Mouse (Mus musculus) lung, postnatal 0 days (tissue): ENCODE measurements around the gene Oas1d. TPM values are rescaled to one million over a fixed set of nuclear protein-coding genes. Genes with fewer than 3 reads are reported as not detected.
"Not testable (repeated sequence)": the region's sequence is repeated elsewhere in the genome, so short reads cannot be mapped to it uniquely, and the experiment has no call there.

Experiments used
- ATAC-seq: fragments of 200-750 bp; cut with Nextera tagmentation; 2 replicates; pipeline ENCODE4 v1.8.0; 2017; ENCODE audit warnings: moderate library complexity
- DNase-seq: peaks from one replicate; pipeline ENCODE4 v3.0.0-alpha.2; 2016; ENCODE audit warnings: low spot score
- H3K27ac ChIP-seq: fragments of 300-500 bp; sonication (generic); 2 replicates; pipeline ENCODE4 v1.5.1; 2014; ENCODE audit warnings: antibody characterized with exemption, mild to moderate bottlenecking, low read length, mixed read lengths
- H3K27me3 ChIP-seq: fragments of 300-500 bp; sonication (generic); replicated peaks from 2 replicates; pipeline ENCODE4 v1.6.1; 2014; ENCODE audit warnings: low read length, mixed read lengths; ENCODE audit not compliant: insufficient read depth
- H3K36me3 ChIP-seq: fragments of 300-500 bp; sonication (generic); 2 replicates; pipeline ENCODE4 v1.6.1; 2014; ENCODE audit warnings: low read length, mixed read lengths; ENCODE audit not compliant: insufficient read depth
- H3K4me1 ChIP-seq: fragments of 300-500 bp; sonication (generic); 2 replicates; pipeline ENCODE4 v1.6.1; 2014; ENCODE audit warnings: antibody characterized with exemption, low read depth, low read length, mixed read lengths; ENCODE audit not compliant: insufficient read depth
- H3K4me2 ChIP-seq: fragments of 300-500 bp; sonication (generic); replicated peaks from 2 replicates; pipeline ENCODE4 v1.6.1; 2014; ENCODE audit warnings: low read depth, mild to moderate bottlenecking, low read length, moderate library complexity, mixed read lengths
- H3K4me3 ChIP-seq: fragments of 300-500 bp; sonication (generic); 2 replicates; pipeline ENCODE4 v1.5.1; 2014; ENCODE audit warnings: low read depth, low read length
- H3K9ac ChIP-seq: fragments of 300-500 bp; sonication (generic); replicated peaks from 2 replicates; pipeline ENCODE4 v1.6.1; 2014; ENCODE audit warnings: low read depth, mild to moderate bottlenecking
- H3K9me3 ChIP-seq: fragments of 300-500 bp; sonication (generic); 2 replicates; pipeline ENCODE4 v1.6.1; 2016; ENCODE audit warnings: low read length, mixed read lengths
- CTCF ChIP-seq: IDR thresholded peaks from 2 replicates; pipeline ENCODE4 v1.5.1; 2016; ENCODE audit warnings: antibody characterized with exemption, mild to moderate bottlenecking
- EP300 ChIP-seq: IDR thresholded peaks from 2 replicates; pipeline ENCODE4 v1.6.1; 2016; ENCODE audit warnings: antibody characterized with exemption, mild to moderate bottlenecking, control low read depth
- WGBS: fragments of 180-500 bp; shearing (Covaris S2); extraction: QIAGEN DNeasy Blood & Tissue Kit; methylation state at CpG from one replicate; pipeline ENCODE4 v1.1.7; 2014; 5-methylcytosine and 5-hydroxymethylcytosine counted together
- polyA plus RNA-seq: library from polyadenylated mRNA; unstranded; fragments of >200 nt; fragmentation: Nextera tagmentation; extraction: Ambion mirVana; gene quantifications from 2 replicates; pipeline ENCODE4 v1.2.1, GENCODE M21; 2015

Oas1d gene
- polyA plus RNA-seq, 1 experiment from 2014 or later, result not detected

- 88% methylated on average over 6 of the region's 6 CpGs for WGBS
- ATAC-seq, H3K4me1 ChIP-seq, H3K27me3 ChIP-seq, DNase-seq, H3K9me3 ChIP-seq, H3K36me3 ChIP-seq, H3K9ac ChIP-seq, H3K27ac ChIP-seq, H3K4me3 ChIP-seq, H3K4me2 ChIP-seq: not testable (repeated sequence)
Measured at GRCm38 (mm10) chr5:120881681-120882080, 32.7 kb upstream of the Oas1d start.

- not testable (repeated sequence) for ATAC-seq, H3K27me3 ChIP-seq, H3K9me3 ChIP-seq, H3K36me3 ChIP-seq, H3K4me3 ChIP-seq, H3K4me2 ChIP-seq, H3K27ac ChIP-seq, DNase-seq, H3K9ac ChIP-seq, H3K4me1 ChIP-seq
- WGBS, result 7% methylated on average over 4 of the region's 9 CpGs
Measured at GRCm38 (mm10) chr5:120887413-120887812, 26.9 kb upstream of the Oas1d start, which contains the start of gene Oas1g. Oas1g (minus strand) TSS chr5:120887613.

DNA sequence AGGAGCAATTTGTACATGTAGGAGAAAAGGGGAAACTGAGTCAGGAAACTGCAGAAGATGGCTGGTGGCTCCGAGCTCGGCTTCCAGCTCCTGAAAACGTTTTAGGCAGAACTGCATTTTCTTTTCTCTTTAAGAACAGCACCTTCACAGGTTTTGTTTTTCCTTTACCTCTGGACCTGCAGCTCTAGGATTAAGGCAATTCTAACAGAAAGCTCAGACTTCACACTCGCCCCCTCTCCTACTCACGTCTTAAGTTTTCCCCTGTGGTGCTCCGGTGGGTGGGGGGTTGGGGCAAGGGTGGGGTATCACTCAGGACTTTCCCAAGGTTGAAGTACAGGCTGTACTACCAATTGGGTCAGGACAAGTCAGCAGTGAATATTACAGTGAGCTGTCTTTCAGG lies 26.5 kb upstream of the Oas1d start:
- Histone ChIP-seq H3K4me3 (no peak overlapping the region), H3K27ac (no peak overlapping the region), H3K27me3 (no peaks in the 10 kb centered on the region), H3K4me2 (no peak overlapping the region), H3K4me1 (no peaks in the 10 kb centered on the region), H3K36me3 (no peaks in the 10 kb centered on the region), H3K9me3 (no peaks in the 10 kb centered on the region), H3K9ac (no peak overlapping the region)
- TF ChIP-seq CTCF (no peak), EP300 (no peak)
- DNase-seq, result no peak
- ATAC-seq, result no peak
- WGBS, result 44% methylated on average over 6 of the region's 6 CpGs

DNA sequence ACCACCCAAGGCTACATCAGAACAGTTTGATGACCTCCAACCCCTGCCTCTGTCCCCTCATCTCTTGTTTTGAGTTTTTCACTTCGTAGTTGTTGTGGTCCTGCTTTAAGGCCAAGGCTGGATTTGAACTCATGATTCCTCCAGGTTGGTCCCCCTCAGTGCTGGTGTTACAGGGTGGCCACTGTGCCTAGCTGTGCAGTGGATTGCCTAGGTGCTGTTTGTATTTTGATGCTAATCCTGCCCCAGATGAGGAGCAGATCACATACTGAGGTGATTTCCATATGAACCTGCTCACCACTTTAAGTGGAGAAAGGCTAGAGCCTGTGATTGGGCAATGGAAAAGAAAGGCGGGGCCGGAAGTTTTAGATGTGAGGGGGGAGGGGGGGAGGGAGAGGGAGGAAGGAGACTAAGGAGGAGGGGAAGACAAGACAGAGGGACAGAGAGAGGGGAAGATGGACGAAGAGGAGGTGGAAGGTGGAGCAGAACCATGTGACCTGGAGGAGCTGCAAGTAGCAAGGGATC lies 26.0 kb upstream of the Oas1d start:
- H3K27ac ChIP-seq, H3K4me3 ChIP-seq: not testable (repeated sequence)

DNA sequence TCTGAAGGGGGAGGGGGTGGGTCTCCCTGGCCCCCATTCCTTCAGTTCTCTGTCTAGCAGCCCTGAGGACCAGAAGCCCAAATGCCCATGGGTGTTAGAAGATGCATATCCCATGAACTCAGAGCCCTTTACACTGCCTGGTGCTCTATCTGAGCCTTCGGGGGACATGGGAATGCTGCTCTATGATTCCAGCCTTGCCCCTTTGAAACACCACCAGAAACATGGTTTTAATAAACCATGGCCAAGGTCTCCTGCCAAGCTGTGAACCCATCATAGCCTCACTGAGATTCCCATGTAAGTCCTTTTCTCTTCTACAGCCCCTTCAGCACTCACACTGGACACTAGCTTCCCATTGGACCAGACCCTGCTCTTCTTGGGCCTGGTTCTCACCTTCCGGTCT lies 24.3 kb upstream of the Oas1d start:
- Histone ChIP-seq H3K4me3 (no peak overlapping the region), H3K9me3 (no peaks in the 10 kb centered on the region), H3K36me3 (no peaks in the 10 kb centered on the region), H3K4me1 (no peaks in the 10 kb centered on the region), H3K9ac (no peak overlapping the region), H3K4me2 (no peak overlapping the region), H3K27ac (no peak overlapping the region), H3K27me3 (no peaks in the 10 kb centered on the region)
- ATAC-seq (no peak), DNase-seq (no peak)
- TF ChIP-seq EP300 (no peak), CTCF (no peak)
- 66% methylated on average over 2 of the region's 2 CpGs for WGBS

More for the DNA sequence above, 26.0 kb upstream of the Oas1d start:
- not testable (repeated sequence) for DNase-seq, H3K9me3 ChIP-seq, H3K36me3 ChIP-seq, H3K27me3 ChIP-seq, H3K4me1 ChIP-seq, H3K9ac ChIP-seq, ATAC-seq, H3K4me2 ChIP-seq
- 40% methylated on average over 4 of the region's 4 CpGs for WGBS

DNA sequence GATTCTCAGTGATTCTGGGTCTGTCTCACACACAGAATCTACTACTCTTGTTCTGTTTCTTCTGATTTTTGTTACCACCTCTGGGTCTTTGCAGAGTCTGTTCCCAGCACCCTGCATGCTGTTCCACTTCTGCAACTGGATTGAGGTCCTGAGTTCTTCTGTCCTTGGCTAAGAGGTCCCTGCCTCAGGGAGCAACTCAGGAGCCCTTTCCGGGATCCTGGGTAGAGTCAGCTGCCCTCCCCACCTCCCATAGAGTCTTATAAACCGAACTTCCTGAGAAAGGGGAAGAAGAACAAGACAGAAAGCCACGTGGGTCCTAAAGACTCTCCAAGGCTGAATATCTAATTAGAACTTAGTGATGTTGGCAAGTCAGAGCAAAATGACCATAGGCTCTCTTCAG lies 23.3 kb upstream of the Oas1d start:
- Histone ChIP-seq H3K27me3 (no peaks in the 10 kb centered on the region), H3K4me1 (no peaks in the 10 kb centered on the region), H3K9me3 (no peaks in the 10 kb centered on the region), H3K4me2 (no peak overlapping the region), H3K36me3 (no peaks in the 10 kb centered on the region), H3K27ac (no peak overlapping the region), H3K4me3 (no peak overlapping the region), H3K9ac (no peak overlapping the region)
- ATAC-seq (no peak), DNase-seq (no peak)
- WGBS, result 38% methylated on average over 3 of the region's 3 CpGs
- no peak for TF ChIP-seq EP300
- TF ChIP-seq CTCF, result no peak

DNA sequence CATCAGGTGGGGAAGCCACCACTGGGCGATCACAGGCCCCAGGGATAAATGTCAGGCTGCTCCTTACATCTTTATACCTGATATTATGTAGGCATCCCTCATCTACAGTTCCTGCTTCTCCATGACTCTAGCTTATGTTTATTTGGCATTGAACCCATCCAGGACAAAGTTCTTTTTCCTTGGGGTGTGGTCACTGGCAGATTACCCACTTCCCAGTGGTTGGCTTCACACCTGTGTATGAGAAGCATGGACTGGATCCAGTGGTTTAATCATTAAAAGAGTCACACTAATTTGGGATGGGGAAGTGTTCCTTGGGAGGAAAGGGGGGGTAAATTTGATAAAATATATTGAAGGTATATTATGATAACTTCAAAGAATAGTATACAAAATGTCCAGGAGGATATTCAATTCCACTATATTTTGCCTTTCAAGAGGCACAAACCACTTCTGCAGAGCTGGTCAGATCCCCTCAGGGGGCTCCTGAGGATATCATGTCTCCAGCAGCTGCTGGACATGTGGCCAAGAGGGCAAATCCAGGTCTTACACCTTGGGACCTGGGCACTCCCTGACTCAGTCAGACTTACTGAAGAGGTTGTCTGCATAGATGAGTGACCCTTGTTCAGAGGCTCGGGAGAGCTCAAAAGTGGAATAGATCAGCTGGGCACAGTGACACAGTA lies 22.6 kb upstream of the Oas1d start:
- H3K27ac ChIP-seq, H3K4me2 ChIP-seq, H3K36me3 ChIP-seq, DNase-seq, H3K4me3 ChIP-seq, H3K27me3 ChIP-seq, H3K4me1 ChIP-seq, H3K9ac ChIP-seq, H3K9me3 ChIP-seq, ATAC-seq: not testable (repeated sequence)
- WGBS, result 67% methylated on average over 2 of the region's 2 CpGs
